Mouse (Mus musculus) kidney, adult 9 months (tissue): ENCODE data around the gene Ripk4.

Experiments used
- DNase-seq: peaks from one replicate; pipeline ENCODE4 v3.0.0; 2022

The Ripk4 gene

GRCm38 (mm10) chr16:97734760-97735322 is 28.7 kb downstream of the Ripk4 start:
- no peak for DNase-seq

DNA sequence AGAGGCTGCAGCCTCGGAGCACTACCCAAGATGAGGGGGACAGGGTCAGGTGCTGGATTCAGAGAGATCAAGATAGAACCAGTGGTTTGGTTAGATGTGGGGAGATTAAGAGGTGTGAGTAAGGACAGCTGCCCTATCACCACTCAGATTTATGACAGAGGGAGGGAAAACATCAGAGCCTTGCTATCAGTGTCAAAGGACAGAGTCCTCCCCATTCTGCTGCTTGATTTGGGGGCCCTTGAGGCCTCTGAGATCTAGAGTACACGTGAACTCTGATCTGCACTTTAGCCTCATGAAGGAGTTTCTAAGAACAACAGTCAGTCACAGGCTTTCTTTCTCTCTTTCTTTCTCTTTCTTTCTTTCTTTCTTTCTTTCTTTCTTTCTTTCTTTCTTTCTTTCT is 30.0 kb downstream of the Ripk4 start:
- DNase-seq = no peak

GRCm38 (mm10) chr16:97730321-97730720 is 33.3 kb downstream of the Ripk4 start:
- DNase-seq = no peak

- peak; percentile 42 for DNase-seq
Measured at GRCm38 (mm10) chr16:97726436-97726835, 37.2 kb downstream of the Ripk4 start.

DNA sequence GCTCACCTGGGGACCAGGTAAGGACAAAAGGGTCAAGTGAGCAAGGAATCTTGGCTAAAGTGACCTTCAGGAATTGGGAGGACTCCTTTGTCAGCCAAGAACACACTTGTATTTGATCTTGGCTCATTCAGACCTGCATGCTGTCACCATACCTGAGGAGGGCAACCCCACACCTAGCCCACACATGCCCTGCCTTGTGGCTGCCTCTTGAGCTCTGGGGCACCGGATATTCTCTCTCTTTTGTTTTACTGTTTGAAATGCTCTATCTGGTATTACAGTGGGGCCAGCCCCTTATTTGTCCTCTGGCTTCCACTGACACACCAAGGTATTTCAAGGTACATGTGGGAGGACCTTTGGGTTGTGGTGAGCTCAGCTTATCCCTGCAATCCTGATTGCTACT is 43.5 kb downstream of the Ripk4 start:
- DNase-seq = no peak

DNA sequence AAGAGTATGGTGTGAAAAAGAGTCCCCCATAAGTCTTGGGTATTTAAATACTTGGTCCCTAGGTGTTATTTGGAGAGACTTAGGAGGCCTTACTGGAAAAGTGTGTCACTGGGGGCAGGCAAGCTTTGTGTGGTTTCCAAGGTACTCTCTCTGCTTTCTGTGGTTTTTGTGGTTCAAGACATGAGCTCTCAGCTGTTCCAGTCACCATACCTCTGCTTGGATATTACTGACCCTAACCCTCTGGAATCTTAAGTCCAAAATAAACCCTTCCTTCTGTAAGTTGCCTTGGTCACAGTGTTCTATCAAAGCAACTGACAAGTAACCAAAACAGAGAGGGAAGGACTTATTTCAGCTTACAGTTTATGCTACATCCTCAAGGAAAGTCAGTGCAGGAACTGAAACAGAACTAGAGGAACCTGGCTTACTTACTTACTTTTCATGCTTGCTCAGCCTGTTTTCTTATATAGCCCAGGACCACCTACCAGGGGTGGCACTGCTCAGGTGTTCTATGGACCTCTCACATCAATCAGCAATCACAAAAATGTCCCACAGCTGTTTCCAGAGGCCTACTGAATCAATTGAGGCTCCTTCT is 44.1 kb downstream of the Ripk4 start:
- no peak for DNase-seq

GRCm38 (mm10) chr16:97716567-97716966 is 47.0 kb downstream of the Ripk4 start:
- DNase-seq = no peak

DNA sequence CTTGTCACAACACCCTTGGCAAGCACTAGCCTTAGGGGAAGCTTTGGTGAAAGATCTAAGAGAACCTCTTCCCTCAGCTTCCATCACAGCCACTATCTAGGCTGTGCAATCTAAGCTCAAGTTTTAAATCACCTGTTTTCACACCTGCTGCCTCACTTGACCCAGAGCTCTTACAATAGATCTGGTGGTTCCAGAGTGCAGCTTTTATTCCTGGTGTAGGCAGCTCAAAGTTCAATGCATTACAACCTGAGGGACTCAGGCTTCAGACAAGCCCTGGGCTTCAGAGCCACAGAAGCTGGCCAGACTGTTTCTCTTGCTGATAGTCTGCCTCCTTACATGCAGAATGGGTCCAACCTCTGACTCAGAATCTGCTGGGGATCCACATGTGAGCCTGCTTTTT is 51.5 kb downstream of the Ripk4 start:
- no peak for DNase-seq

DNA sequence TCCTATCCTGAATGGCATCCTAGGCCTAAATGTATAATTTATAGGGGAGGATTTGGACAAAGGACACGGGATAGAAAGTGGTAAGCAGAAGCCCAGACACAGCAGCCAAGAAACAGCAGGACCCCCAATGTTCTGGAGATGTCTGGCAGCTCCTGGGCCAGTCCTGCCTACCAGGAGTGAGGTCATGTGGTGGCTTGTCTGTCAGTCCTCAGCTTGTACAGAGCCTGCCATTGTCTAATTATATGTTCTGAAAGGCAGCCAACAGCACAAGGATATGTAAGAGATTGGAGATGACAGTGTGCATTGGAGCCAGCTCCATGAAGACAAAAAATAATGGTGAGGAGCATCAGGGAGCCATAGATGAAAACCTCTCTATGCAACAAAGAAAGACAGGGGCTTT is 61.7 kb downstream of the Ripk4 start:
- no peak for DNase-seq

GRCm38 (mm10) chr16:97697769-97698168 is 65.8 kb downstream of the Ripk4 start:
- DNase-seq = peak; percentile 33

DNA sequence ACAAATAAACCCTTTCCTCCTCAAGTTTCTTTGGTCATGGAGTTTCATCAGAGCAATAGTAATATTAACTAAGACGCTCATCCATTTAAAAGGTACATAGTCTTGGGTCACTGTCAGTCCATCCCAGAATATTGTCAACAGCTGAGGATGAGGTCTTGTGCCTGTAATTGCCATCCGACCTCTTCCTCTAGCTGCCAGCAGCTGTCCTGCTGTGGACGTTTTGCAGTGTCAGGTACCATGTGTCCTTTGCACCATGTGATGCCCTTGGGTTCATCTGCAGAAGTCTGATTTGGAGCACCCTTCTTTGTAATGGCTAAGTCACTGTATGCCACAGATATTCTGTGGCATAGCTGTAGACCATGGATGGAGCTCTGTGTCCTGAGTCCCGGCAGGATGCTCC is 67.9 kb downstream of the Ripk4 start:
- DNase-seq = no peak
